Mouse (Mus musculus): ENCODE data around the gene Map2k2.
"Not testable (repeated sequence)": the region's sequence is repeated elsewhere in the genome, so short reads cannot be mapped to it uniquely, and the experiment has no call there.

Gene Map2k2

GRCm38 (mm10) chr10:81174617-81175344, 69.1 kb downstream of the Map2k2 start:
- CTCF ChIA-PET, result interaction anchor here (0.6 kb wide), 2 partner anchors 22 to 258 kb away, joined by 3 to 5 read pairs; no protein-coding TSS in a partner anchor

GRCm38 (mm10) chr10:81175345-81175701, 69.6 kb downstream of the Map2k2 start:
- CTCF ChIA-PET, result not testable (repeated sequence)

DNA sequence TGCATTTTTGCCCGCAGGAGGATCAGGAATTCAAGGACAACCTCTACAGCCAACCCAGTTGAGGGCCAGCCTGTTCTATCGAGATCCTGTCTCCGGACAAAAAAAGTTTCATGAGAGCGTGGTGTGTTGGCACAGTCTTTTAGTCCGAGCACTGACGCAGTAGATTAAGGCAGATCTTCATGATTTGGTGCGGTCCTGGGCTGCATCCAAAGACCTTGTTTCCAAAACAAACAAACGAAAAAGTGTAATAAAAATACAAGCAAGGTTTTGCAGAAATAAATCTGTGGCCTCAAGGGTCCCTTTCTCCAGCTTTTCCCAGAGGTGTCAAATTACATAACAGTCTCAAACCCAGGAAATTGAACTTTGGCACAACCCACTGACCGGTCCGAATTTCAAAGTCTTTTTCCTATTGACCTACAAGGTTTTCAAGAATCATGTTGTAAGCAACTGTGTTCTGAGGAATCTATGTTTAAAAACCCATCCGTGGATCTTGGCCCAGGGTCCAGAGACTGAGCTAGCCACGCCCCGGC, 70.3 kb downstream of the Map2k2 start:
- CTCF ChIA-PET, result interaction anchor here (0.5 kb wide), 1 partner anchor 17 kb away, joined by 3 read pairs; no protein-coding TSS in a partner anchor

- CTCF ChIA-PET, result interaction anchor here (0.5 to 0.7 kb wide), 2 partner anchors 14 to 17 kb away, joined by 3 read pairs; no protein-coding TSS in a partner anchor
Observed at GRCm38 (mm10) chr10:81176466-81177271, 71.0 kb downstream of the Map2k2 start, which contains the start of gene Eef2. Eef2 (plus strand) TSS chr10:81176631.

DNA sequence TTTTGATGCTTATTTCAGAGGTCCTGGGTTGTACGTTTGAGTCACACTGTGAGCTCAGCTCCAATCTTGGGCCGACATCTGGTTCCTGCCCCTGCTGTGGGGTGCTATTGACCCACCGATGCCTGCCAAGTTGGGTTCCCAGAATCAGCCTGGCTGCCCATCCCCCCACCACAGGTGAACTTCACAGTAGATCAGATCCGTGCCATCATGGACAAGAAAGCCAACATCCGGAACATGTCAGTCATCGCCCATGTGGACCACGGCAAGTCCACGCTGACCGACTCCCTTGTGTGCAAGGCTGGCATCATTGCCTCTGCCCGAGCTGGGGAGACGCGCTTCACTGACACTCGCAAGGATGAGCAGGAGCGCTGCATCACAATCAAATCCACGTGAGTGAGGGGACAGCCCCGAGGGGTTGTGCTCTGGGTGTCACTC, 71.8 kb downstream of the Map2k2 start:
- CTCF ChIA-PET, result interaction anchor here (0.7 kb wide), 1 partner anchor 15 kb away, joined by 3 read pairs; no protein-coding TSS in a partner anchor

- CTCF ChIA-PET, result no interaction called here
Observed at GRCm38 (mm10) chr10:81177958-81178712, 72.4 kb downstream of the Map2k2 start.

DNA sequence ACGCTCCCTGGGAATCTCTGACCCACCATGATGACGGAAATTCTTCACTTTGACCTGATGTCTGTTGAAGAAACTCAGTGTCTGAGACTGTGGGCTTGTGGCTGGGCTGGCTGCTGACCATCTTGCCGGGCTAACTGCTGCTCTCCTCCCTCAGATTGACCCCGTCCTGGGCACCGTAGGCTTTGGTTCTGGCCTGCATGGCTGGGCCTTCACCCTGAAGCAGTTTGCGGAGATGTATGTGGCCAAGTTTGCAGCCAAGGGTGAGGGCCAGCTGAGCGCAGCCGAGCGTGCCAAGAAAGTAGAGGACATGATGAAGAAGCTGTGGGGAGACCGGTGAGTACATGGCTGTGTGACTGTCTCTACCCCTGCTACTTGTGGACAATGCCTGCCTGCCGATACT, 73.2 kb downstream of the Map2k2 start:
- CTCF ChIA-PET, result no interaction called here

DNA sequence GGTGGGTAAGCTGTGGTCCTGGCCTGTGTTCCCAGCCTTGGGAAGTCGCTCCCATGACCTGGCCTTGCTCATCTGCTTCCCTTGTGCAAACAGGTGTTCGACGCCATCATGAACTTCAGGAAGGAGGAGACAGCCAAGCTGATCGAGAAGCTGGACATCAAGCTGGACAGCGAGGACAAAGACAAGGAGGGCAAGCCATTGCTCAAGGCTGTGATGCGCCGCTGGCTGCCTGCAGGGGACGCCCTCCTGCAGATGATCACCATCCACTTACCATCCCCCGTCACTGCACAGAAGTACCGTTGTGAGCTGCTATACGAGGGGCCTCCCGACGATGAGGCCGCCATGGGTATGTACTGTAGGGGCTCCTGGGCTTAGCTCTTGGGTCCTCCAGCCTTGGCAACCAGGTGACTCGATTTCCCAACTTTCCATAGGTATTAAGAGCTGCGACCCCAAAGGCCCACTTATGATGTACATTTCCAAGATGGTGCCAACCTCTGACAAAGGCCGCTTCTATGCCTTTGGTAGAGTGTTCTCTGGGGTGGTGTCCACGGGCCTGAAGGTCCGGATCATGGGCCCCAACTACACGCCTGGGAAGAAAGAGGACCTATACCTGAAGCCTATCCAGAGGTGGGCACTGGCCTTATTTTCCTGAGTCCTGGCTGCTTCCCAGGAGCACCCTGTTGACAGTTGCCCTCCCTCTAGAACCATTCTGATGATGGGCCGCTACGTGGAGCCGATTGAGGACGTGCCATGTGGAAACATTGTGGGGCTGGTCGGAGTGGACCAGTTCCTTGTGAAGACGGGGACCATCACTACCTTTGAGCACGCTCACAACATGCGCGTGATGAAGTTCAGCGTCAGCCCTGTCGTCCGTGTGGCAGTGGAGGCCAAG, 74.0 kb downstream of the Map2k2 start:
- CTCF ChIA-PET, result no interaction called here

DNA sequence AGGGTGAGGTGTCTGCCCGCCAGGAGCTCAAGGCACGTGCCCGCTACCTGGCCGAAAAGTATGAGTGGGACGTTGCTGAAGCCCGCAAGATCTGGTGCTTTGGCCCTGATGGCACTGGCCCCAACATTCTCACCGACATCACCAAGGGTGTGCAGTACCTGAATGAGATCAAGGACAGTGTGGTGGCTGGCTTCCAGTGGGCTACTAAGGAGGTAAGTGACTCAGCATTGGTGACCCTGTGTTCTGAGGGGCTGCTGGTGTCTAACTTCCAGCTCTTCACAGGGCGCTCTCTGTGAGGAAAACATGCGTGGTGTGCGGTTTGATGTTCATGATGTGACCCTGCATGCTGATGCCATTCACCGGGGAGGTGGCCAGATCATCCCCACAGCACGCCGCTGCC, 75.2 kb downstream of the Map2k2 start:
- CTCF ChIA-PET, result no interaction called here

DNA sequence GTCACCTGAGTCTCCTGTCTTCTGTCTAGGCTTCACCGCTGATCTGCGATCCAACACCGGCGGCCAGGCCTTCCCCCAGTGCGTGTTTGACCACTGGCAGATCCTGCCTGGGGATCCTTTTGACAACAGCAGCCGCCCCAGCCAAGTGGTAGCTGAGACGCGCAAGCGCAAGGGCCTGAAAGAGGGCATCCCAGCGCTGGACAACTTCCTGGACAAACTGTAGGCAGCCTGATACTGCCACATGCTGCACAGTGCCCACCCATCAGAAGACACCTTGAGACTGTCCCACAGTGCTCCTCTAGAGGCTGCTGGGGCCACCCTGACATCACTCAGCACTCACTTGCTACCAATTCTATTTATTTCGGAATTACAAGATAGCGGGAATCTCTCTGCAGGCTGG, 76.1 kb downstream of the Map2k2 start:
- CTCF ChIA-PET, result not testable (repeated sequence)

GRCm38 (mm10) chr10:81182336-81183333, 76.9 kb downstream of the Map2k2 start, which contains the start of gene Dapk3:
Dapk3 (plus strand) TSS chr10:81183005.
- CTCF ChIA-PET, result no interaction called here
